Mouse (Mus musculus): ENCODE measurements around the gene Zswim3. TPM values are rescaled to one million over a fixed set of nuclear protein-coding genes. Genes with fewer than 3 reads are reported as not detected.

Gene Zswim3
- polyA plus RNA-seq (2014; fragmentation: Illumina TruSeq; extraction: RNeasy Lipid Tissue Mini Kit (QIAGEN cat#74804)) = 3.5 TPM

DNA sequence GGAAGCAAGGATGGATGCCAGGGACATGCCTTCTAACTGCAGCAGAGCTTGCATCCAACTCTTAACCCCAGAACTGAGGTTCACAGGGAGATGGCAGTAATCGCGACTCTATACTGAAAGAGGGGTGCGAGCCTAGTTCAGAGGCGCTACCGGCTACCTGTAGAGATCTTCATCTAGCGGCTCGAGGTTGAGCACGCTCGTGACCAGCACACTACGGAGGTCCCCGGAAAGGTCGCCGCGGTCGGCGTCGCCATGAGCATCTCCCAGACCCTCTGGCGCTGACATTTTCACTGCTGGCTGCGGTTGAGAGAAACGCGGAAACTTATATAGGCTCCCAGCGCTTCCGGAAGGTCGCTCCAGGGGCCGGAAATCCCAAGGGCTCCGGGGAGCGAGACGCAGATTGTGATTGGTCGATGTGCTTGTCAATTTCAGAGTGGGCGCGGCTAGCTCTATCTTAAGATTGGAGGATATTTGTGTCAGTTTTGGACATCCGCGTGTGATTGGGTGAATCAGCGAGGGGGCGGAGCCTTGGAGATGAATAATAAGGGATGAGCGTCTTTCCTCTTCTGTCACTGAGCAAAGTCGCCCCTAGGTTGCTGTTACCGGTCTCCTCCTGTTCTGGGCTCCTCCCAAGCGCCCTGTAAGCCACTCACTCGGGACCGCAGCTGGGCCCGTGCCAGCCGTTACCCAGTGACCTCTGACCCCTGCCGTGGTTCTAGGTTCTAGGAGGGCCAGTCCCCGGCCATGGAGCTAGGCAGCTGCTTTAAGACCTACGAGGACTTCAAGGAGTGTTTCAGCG lies at the start of gene Zswim3, which contains the start of gene Acot8:
Zswim3 (plus strand) TSS at position 566 of the 799 bp plus-strand sequence.
Acot8 (minus strand) TSS at position 350 of the 799 bp plus-strand sequence.

DNA sequence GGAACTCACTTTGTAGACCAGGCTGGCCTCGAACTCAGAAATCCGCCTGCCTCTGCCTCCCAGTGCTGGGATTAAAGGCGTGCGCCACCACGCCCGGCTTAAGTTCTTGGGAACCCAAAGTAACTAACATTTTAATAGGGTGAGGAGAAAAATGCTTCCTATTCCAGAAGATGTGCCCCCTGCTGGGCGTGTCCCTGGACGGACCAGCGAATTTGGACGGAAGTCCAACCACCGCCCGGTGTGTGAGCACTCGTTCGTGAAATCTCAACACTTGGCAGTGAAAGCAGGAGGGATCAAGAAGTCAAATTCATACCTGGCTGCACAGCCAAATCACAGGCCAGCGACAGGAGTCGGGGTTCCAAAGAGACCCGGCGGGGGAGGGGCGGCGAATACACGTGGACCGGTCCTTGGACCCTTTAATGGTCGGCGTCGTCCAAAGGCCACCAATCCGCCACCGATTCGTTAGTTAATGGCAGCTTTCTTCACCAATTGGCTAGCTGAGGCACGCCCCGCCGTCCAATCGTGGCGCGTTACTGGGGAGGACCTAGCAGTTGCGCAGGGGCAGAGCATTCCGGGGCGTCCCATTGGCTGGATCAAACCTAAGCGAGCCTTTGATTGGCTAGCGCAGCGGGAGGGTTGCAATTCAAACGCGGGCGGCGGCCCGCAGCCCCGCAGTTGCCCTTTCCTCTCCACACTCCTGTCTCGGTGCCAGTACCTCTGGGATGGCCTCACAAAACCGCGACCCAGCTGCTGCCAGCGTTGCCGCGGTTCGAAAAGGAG lies 35.5 kb upstream of the Zswim3 start, which contains the start of gene Ube2c:
Ube2c (plus strand) TSS at position 641 of the 780 bp plus-strand sequence.

DNA sequence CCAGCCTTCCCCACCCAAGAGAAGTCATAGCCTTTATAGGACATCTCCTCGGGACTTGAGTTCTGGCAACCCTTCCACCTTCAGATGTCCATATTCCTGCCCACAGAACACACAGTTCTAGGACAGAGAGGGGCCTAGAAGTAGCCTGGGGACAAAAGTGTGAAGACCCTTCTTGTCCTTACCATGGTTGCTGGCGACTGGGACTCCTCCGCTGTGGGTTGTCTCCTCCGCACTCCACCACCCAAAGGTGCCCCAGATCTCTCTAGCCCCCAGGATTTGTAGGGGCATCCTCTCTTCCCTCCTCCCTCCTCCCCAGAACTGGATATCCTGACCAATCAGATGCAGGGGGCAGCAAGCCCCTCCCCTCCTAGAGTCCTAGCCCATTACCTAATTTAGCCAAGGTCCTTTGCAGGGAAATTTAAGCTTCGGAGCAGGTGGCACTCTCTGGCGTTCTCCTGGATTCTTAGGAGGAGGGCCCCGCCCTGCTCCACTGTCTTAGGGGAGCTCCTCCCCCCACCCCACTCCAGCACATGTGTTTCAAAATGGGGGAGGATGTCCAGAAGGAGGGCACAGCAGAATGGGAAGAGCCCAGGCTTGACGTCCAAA lies 25.3 kb upstream of the Zswim3 start, which contains the start of gene Tnnc2:
Tnnc2 (minus strand) TSS at position 487 of the 606 bp plus-strand sequence.

DNA sequence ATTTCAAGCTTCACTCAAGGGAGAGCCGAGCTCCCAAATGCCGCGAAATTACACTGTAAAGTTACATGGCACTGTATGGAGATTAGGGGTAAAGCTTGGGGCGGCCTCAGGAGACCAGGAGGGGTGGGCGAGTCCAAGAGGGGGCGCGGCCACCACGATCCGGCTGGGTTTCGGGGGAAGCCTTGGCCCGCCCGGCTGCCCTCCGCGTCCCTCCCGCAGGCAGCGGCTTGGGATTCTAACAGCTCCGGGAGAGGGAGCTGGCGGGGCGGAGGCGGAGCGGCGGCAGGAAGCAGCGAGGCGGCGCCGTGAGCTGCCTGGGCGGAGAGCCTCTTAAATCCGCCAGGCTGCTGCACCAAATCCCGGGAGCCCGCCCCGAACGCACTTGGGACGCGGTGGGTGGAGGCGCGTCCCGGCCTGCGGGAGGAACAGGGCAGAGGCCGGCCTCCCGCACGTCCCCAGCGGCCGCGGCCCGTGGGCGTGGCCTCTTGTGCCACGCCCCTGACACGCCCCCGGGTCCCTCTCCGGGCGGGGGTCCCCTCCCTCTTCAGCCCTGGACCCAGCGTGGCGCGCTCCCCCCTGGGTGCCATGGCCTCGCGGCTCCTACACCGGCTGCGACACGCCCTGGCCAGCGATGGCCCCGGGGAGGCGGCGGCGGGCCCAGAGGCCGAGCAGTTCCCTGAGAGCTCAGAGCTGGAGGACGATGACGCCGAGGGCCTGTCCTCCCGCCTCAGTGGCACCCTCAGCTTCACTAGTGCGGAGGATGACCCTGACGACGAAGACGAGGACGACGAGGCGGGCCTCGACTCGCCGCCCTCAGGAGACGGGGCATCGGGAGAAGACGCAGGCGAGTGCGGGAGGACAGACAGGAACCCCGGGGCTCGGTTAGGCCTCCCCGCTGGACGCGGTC lies 19.2 kb upstream of the Zswim3 start, which contains the start of gene Snx21:
Snx21 (plus strand) TSS at position 343 of the 907 bp plus-strand sequence.

GRCm38 (mm10) chr2:164822636-164823165 lies 17.8 kb downstream of the Zswim3 start, which contains the start of gene Zswim1:
Gene Zswim1, plus strand, starts transcription at chr2:164822686.

GRCm38 (mm10) chr2:164828437-164828836 lies 23.5 kb downstream of the Zswim3 start, which contains the start of gene Spata25:
Gene Spata25, minus strand, starts transcription at chr2:164828537.

GRCm38 (mm10) chr2:164832748-164833301 lies 27.9 kb downstream of the Zswim3 start, which contains the start of gene Ctsa:
Gene Ctsa, plus strand, starts transcription at chr2:164832873.

GRCm38 (mm10) chr2:164833314-164833959 lies 28.5 kb downstream of the Zswim3 start, which contains the start of gene Neurl2:
Gene Neurl2, minus strand, starts transcription at chr2:164833456.

DNA sequence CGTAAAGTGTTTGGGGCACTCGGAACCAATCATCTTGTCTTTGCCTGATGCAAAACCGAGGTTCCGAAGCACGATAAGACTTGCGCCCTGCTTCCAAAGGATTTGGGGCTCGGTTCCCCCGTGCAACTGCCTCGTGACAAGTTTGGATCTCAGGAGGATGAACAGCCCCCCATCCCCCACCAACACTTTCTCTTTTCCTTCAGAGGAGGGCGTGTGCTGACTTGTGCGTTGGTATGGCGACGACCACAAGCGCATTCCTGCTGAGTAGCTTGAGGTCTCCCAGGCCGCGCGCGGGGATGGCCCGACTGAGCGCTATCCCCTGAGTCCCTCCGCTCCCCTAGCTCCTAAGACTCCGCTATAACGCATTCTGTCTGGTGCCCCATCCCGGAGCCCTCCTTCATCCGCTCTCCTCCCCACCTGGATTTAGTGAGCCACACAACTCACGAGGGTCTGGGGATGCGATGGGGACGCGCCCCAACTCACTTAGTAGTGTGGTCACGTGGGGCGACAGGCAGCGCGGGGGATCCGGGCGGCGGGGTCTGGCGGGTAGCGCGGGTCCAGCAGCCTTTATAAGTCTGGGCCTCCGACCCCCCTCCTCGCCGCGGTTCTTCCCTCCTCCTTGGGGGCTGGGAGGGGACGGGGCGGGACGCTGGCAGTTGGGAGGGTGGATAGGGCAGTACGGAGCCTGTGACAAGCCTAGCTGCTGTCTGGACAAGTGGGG lies 52.4 kb downstream of the Zswim3 start, which contains the start of gene Pltp:
Pltp (minus strand) TSS at position 611 of the 721 bp plus-strand sequence.

Other genes with a start within 250 kb of the Zswim3 start
- gene Wfdc2, start 242.7 kb upstream of the Zswim3 start, polyA plus RNA-seq (2014; fragmentation: Illumina TruSeq; extraction: RNeasy Lipid Tissue Mini Kit (QIAGEN cat#74804)) = 1.8 TPM
- gene Spint3, start 231.6 kb upstream of the Zswim3 start, polyA plus RNA-seq (2014; fragmentation: Illumina TruSeq; extraction: RNeasy Lipid Tissue Mini Kit (QIAGEN cat#74804)) = not detected
- 0.66 TPM for gene Wfdc6a, start 219.7 kb upstream of the Zswim3 start, polyA plus RNA-seq (2014; fragmentation: Illumina TruSeq; extraction: RNeasy Lipid Tissue Mini Kit (QIAGEN cat#74804))
- gene Eppin, start 211.5 kb upstream of the Zswim3 start, polyA plus RNA-seq (2014; fragmentation: Illumina TruSeq; extraction: RNeasy Lipid Tissue Mini Kit (QIAGEN cat#74804)) = not detected
- not detected for gene Wfdc6b, start 191.6 kb upstream of the Zswim3 start, polyA plus RNA-seq (2014; fragmentation: Illumina TruSeq; extraction: RNeasy Lipid Tissue Mini Kit (QIAGEN cat#74804))
- not detected for gene Wfdc8, start 191.5 kb upstream of the Zswim3 start, polyA plus RNA-seq (2014; fragmentation: Illumina TruSeq; extraction: RNeasy Lipid Tissue Mini Kit (QIAGEN cat#74804))
- gene Wfdc16, start 166.3 kb upstream of the Zswim3 start, polyA plus RNA-seq (2014; fragmentation: Illumina TruSeq; extraction: RNeasy Lipid Tissue Mini Kit (QIAGEN cat#74804)) = not detected
- 4.0 TPM for gene Wfdc10, start 149.1 kb upstream of the Zswim3 start, polyA plus RNA-seq (2014; fragmentation: Illumina TruSeq; extraction: RNeasy Lipid Tissue Mini Kit (QIAGEN cat#74804))
- not detected for gene Wfdc9, start 148.5 kb upstream of the Zswim3 start, polyA plus RNA-seq (2014; fragmentation: Illumina TruSeq; extraction: RNeasy Lipid Tissue Mini Kit (QIAGEN cat#74804))
- not detected for gene Wfdc11, start 131.0 kb upstream of the Zswim3 start, polyA plus RNA-seq (2014; fragmentation: Illumina TruSeq; extraction: RNeasy Lipid Tissue Mini Kit (QIAGEN cat#74804))
- not detected for gene Wfdc13, start 120.0 kb upstream of the Zswim3 start, polyA plus RNA-seq (2014; fragmentation: Illumina TruSeq; extraction: RNeasy Lipid Tissue Mini Kit (QIAGEN cat#74804))
- not detected for gene Spint4, start 106.6 kb upstream of the Zswim3 start, polyA plus RNA-seq (2014; fragmentation: Illumina TruSeq; extraction: RNeasy Lipid Tissue Mini Kit (QIAGEN cat#74804))
- gene Spint5, start 89.8 kb upstream of the Zswim3 start, polyA plus RNA-seq (2014; fragmentation: Illumina TruSeq; extraction: RNeasy Lipid Tissue Mini Kit (QIAGEN cat#74804)) = not detected
- gene Wfdc3, start 59.2 kb upstream of the Zswim3 start, polyA plus RNA-seq (2014; fragmentation: Illumina TruSeq; extraction: RNeasy Lipid Tissue Mini Kit (QIAGEN cat#74804)) = 0.57 TPM
- 5.2 TPM for gene Dnttip1, start 59.1 kb upstream of the Zswim3 start, polyA plus RNA-seq (2014; fragmentation: Illumina TruSeq; extraction: RNeasy Lipid Tissue Mini Kit (QIAGEN cat#74804))
- 21.0 TPM for gene Ube2c, start 35.2 kb upstream of the Zswim3 start, polyA plus RNA-seq (2014; fragmentation: Illumina TruSeq; extraction: RNeasy Lipid Tissue Mini Kit (QIAGEN cat#74804))
- not detected for gene Tnnc2, start 25.1 kb upstream of the Zswim3 start, polyA plus RNA-seq (2014; fragmentation: Illumina TruSeq; extraction: RNeasy Lipid Tissue Mini Kit (QIAGEN cat#74804))
- 2.3 TPM for gene Snx21, start 19.3 kb upstream of the Zswim3 start, polyA plus RNA-seq (2014; fragmentation: Illumina TruSeq; extraction: RNeasy Lipid Tissue Mini Kit (QIAGEN cat#74804))
- not detected for gene Acot8, start 216 bp upstream of the Zswim3 start, polyA plus RNA-seq (2014; fragmentation: Illumina TruSeq; extraction: RNeasy Lipid Tissue Mini Kit (QIAGEN cat#74804))
- 3.2 TPM for gene Zswim1, start 17.6 kb downstream of the Zswim3 start, polyA plus RNA-seq (2014; fragmentation: Illumina TruSeq; extraction: RNeasy Lipid Tissue Mini Kit (QIAGEN cat#74804))
- not detected for gene Spata25, start 23.4 kb downstream of the Zswim3 start, polyA plus RNA-seq (2014; fragmentation: Illumina TruSeq; extraction: RNeasy Lipid Tissue Mini Kit (QIAGEN cat#74804))
- gene Ctsa, start 27.8 kb downstream of the Zswim3 start, polyA plus RNA-seq (2014; fragmentation: Illumina TruSeq; extraction: RNeasy Lipid Tissue Mini Kit (QIAGEN cat#74804)) = 36.8 TPM
- not detected for gene Neurl2, start 28.4 kb downstream of the Zswim3 start, polyA plus RNA-seq (2014; fragmentation: Illumina TruSeq; extraction: RNeasy Lipid Tissue Mini Kit (QIAGEN cat#74804))
- gene Pltp, start 52.6 kb downstream of the Zswim3 start, polyA plus RNA-seq (2014; fragmentation: Illumina TruSeq; extraction: RNeasy Lipid Tissue Mini Kit (QIAGEN cat#74804)) = 3.1 TPM
- 4.6 TPM for gene Pcif1, start 74.2 kb downstream of the Zswim3 start, polyA plus RNA-seq (2014; fragmentation: Illumina TruSeq; extraction: RNeasy Lipid Tissue Mini Kit (QIAGEN cat#74804))
- not detected for gene Zfp335, start 106.7 kb downstream of the Zswim3 start, polyA plus RNA-seq (2014; fragmentation: Illumina TruSeq; extraction: RNeasy Lipid Tissue Mini Kit (QIAGEN cat#74804))
- 8.1 TPM for gene Mmp9, start 135.7 kb downstream of the Zswim3 start, polyA plus RNA-seq (2014; fragmentation: Illumina TruSeq; extraction: RNeasy Lipid Tissue Mini Kit (QIAGEN cat#74804))
- 1.5 TPM for gene Slc12a5, start 155.7 kb downstream of the Zswim3 start, polyA plus RNA-seq (2014; fragmentation: Illumina TruSeq; extraction: RNeasy Lipid Tissue Mini Kit (QIAGEN cat#74804))
- 19.7 TPM for gene Ncoa5, start 229.8 kb downstream of the Zswim3 start, polyA plus RNA-seq (2014; fragmentation: Illumina TruSeq; extraction: RNeasy Lipid Tissue Mini Kit (QIAGEN cat#74804))

Measured in ovary, adult 10 weeks (tissue).